Mouse (Mus musculus) kidney, postnatal 25 days (tissue): ENCODE measurements around the gene Olfr1337.
"Not testable (repeated sequence)": the region's sequence is repeated elsewhere in the genome, so short reads cannot be mapped to it uniquely, and the experiment has no call there.

Source experiments
- DNase-seq, 2 experiments: peaks; one replicate each; pipeline ENCODE4 v3.0.0; 2021; ENCODE audit warnings: mixed read lengths in 2 of 2

Olfr1337 gene

DNA sequence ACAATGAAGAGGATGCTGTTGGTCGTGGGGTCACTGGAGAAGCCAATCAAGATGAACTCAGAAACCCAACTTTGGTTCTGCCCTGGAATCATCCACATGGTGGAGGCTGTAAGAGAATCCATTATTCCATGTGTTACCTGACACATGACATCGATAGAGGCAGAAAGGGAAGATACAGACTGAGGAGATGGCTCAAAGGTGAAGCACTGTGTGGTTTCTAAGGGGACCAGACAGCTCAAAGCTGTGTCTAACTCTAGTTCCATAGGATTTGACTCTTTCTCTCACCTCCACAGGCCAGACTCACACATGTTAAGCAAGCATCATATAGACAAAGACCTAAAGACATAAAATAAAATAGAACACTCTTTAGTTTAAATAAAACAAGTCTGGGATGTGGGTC is at the start of gene Olfr1337:
TSS of gene Olfr1337 (minus strand) at position 101 of the 400 bp plus-strand sequence.
- no peak for DNase-seq

DNA sequence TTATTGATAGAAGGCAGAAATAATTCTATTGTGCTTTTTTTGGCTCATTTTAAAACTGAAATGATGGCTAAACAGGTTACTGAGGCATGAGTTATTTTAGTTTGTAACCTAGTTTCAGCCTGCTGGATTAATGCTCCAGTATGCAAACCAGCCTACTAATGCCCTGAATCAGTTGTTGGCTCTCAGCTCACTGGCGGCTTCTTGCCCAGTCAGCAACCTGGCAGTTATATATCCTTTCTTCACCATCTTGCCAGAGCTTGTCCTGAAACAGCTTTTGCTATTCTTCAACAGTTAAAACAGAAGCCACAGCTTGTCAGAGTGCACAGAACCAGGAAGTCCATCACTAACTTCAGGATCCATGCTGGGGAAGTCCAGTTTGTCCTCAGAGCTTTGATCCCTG is 36.5 kb upstream of the Olfr1337 start:
- DNase-seq = no peak

DNA sequence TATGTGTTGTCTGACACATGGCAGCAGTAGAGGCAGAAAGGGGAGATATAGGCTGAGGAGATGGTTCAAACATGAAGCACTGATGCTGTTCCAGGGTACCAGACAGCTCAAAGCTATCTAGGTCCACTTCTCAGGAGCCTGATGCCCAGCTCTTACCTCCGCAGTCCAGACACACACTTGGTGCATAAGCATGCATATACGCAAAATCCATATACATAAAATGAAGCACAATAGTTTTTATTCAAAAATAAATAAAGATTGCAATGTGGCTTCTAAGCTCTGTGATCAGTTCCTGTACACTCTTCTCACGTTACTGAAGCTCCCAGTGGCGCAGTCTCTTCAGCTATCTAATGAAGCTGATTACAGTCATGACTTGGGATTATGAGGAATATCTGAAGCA is 27.5 kb upstream of the Olfr1337 start, which contains the start of gene Olfr1335:
TSS of gene Olfr1335 (minus strand) at position 101 of the 400 bp plus-strand sequence.
- DNase-seq = no peak

DNA sequence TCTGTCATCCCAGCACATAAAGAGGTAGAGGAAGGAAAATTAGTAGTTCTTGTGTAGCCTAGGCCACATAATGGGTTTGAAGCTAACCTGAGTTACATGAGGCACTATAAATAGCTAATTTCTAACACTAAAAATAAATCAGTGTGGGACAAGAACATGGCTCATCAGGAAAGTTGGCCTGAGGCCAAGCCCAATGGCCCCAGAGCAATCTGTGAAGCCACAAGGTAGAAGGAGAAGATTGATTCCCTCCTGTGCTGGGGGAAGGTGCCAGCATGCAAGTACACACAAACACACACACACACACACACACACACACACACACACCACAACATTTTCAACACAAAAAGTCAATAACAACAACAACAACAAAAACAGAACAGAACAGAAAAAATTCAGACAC is 10.4 kb upstream of the Olfr1337 start:
- not testable (repeated sequence) for DNase-seq

DNA sequence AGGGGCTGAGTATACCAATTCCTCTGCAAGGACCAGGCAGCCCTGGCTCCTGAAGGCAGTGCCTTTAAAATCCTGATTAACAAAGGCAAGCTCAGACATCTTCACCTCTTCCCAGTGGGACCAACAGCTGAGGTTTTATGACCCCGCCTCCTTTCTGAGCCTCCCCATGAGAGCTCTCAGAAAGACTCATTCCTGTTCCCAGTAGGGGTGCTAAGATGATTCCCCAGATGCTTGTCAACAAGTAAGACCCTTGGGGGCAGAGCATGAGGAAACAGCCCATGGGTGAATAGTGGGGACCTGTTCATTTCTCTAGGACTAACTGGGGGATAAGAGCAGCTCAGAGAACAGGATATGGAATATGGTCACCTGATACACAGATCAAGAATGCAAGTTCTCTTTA is 23.7 kb downstream of the Olfr1337 start, which contains the start of gene Olfr1338:
TSS of gene Olfr1338 (minus strand) at position 101 of the 400 bp plus-strand sequence.
- DNase-seq = no peak

DNA sequence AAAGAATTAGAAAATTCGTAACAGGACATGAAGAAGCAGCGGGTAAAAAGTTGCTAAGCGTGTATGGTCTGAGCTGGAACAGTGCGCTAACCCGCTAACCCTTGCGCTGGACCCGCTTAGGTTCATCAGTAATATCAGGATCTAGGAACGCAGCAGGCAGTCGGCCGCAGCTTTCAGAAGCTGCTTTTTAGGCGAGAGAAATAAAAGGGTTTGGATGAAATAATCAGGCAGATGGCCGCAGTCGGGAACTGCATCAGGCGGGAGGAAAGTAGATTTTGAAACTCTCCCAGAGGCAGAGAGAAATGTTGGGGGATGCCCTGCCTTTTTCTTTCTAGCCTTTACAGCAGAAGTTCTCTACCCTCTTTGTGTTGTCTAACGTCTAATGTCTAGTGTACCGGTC is 40.5 kb downstream of the Olfr1337 start:
- no peak for DNase-seq

DNA sequence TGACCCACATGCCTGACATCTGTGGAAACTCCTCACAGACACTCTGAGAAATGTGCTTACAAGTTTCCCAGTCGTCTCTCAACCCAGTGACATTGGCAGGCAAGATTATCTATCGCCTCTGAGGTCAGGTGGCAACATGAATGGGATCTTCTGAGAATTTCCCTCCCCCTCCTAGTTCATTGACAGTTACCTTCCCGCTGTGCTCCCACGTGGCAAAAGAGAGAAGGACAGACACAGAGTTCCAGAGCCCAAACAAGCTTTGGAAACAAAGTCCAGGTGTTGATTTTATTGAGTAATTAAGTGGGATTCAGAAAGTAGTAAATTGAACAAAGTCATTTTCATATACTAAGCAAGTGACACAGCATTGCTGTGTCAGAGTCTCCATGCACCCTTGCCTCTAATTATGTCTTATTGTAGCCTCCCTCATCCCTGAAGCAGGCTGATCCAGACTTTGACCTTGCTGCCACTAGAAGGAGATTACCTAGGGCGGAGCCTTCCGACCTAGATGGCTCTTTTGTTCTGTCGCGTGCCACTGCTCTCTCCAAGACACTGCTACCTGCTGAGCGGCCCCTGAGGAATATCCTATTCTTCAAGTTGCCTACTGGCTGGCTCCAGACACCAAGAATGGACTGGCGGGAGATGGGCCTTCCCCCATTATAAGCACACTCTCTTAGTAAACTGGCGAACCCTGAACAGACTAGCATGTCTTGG is 41.2 kb downstream of the Olfr1337 start:
- DNase-seq = no peak

DNA sequence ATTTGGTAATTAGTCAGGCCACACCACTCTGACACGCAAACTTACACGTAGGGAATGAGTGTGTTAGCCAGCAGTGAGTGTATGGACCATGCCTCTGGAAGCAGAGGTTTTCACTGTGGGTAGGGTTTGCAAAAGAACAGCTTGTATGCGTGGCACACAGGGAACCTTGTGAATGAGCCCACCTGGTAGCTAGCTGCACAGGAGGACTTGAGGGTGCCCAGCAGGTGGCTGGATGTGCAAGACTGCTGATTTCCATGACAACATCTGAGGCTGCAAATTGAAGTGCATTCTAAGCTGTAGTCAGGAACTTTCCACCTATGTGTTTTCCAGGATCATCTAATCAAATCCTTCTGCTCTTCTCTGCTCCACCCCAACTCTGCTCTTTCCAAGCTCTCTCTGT is 42.8 kb downstream of the Olfr1337 start:
- no peak for DNase-seq

DNA sequence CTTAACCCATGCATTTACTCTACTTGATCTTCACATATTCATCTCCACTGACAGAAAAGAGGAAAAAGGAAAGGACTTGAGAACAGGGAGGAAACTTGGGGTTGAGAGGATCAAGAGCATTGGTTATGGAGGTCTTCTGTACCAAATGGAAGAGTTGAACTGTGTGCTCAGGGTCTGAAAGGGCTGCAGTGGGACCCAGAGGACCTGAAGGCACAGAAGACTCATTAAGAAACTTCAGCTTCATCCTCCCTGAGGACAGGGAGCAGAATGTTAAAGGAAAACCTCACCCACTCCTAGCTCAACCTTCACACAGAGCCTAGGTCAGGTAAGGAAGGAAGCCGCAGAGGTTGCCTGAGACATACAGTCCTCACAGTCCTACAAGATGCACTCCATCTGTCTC is 50.5 kb downstream of the Olfr1337 start, which contains the start of gene Olfr1339:
TSS of gene Olfr1339 (plus strand) at position 301 of the 400 bp plus-strand sequence.
- DNase-seq = no peak
